Mouse (Mus musculus) T-helper 1 cell (primary cell): Measurements from ENCODE around the gene 4930590J08Rik.

Experiments
- in situ Hi-C: fragments of 300-600 bp; cut with MboI, MseI; formaldehyde crosslinking; loops from one replicate; pipeline ENCODE4 v1.15.1; 2025; ENCODE audit warnings: high pct_unique_total_duplicates

4930590J08Rik gene

DNA sequence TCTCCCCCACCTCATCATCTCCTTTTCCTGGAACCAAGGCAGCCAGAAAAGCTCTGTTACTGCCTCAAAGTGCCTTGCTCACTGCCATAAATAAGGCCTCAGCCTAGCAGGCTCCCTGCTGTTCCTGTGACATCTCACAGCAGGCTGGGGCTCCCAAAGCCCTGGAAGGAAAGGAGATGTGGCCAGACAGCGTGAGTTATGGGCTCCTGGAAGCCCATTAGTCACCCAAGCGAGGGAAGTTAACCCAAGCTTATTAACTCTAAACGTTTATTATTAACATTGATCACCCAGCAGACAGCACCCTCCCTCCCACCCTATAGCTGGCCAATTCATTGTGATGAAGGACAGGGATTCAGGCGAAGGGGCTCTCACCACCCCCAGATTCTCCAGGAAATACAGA is 60.8 kb downstream of the 4930590J08Rik start:
- in situ Hi-C loops = no loop called here

GRCm38 (mm10) chr6:91965060-91965459 is 62.5 kb downstream of the 4930590J08Rik start:
- in situ Hi-C loops = no loop called here

GRCm38 (mm10) chr6:91966006-91966405 is 63.4 kb downstream of the 4930590J08Rik start:
- in situ Hi-C loops = no loop called here

- in situ Hi-C loops = no loop called here
These were observed 69.6 kb downstream of the 4930590J08Rik start for GRCm38 (mm10) chr6:91972201-91972646.

DNA sequence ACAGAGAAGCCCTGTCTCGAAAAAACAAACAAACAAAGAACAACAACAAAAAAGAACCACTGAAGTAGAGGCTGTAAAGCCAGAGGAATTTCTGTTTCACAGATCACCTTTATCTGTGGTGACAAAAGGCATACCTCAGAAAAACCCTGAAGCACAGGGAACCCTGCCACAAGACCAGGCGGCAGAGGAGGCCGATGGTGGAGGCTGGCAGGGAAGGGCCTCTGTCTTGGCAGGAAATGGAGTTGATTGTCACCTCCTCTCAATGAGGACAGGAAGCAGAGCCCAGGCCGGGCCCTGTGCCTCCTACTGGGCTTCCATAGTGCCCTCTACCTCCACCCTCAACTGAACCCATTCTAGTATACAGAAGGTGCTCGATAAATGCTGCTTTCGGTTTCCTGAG is 71.4 kb downstream of the 4930590J08Rik start:
- in situ Hi-C loops = no loop called here

- in situ Hi-C loops = loop anchor here (5.0 kb wide), 1 partner anchor 531 kb away; no protein-coding TSS in a partner anchor
These were observed 76.0 kb downstream of the 4930590J08Rik start, which contains the start of gene Fgd5 for GRCm38 (mm10) chr6:91978371-91979300. TSS of gene Fgd5 (plus strand) at chr6:91978878.

GRCm38 (mm10) chr6:91979301-91979996 is 76.8 kb downstream of the 4930590J08Rik start:
- in situ Hi-C loops = loop anchor here (5.0 kb wide), 1 partner anchor 532 kb away; no protein-coding TSS in a partner anchor

GRCm38 (mm10) chr6:91980011-91980410 is 77.4 kb downstream of the 4930590J08Rik start:
- in situ Hi-C loops = no loop called here

GRCm38 (mm10) chr6:91990101-91990500 is 87.5 kb downstream of the 4930590J08Rik start:
- in situ Hi-C loops = no loop called here

DNA sequence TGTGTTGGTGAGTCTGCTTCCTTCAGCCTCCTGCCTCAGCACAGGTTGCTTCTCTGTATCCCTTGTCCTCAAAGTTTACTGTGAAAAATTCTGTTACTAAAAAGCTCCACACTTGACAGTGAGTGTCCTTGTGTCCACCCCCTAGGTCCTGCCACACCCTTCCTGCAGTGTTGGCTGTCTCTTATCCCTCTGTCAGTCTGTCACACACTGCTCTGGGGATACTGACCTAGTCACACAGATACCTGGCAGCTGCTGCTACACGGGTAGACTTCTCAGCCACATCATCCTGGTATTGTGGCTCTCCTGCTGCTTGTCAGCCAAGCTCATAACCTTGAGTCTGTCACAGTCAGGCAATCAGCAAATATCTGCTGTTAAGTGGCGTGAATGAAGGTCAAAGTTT is 90.2 kb downstream of the 4930590J08Rik start:
- in situ Hi-C loops = no loop called here

- in situ Hi-C loops = no loop called here
These were observed 91.3 kb downstream of the 4930590J08Rik start for GRCm38 (mm10) chr6:91993795-91994505.

DNA sequence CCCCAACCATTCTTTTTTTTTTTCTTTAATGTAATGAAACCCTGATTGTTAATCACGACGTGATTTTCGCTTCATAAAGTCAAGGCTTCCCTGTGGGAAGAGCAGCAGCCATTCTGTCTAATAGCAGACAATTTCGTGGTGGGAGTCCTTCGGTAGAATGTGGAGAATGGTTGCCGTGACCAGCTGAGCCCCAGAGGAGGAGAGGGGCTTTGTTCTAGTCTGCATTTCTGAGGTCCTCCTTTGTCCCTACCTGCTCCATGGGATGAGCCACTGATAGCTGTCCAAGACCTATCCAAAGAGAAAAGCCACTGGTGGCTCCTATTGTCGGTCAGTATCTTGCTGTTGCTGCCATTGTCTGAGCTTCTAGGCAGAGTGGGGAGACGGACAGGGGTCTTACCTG is 93.5 kb downstream of the 4930590J08Rik start:
- in situ Hi-C loops = no loop called here
